Mouse (Mus musculus) lung, embryonic 16.5 days (tissue): ENCODE data around the gene Gm5797. TPM values are rescaled to one million over a fixed set of nuclear protein-coding genes. Genes with fewer than 3 reads are reported as not detected.
A peak's percentile ranks its signal among the peaks of the same experiment; 100 is the strongest.
"Not testable (repeated sequence)": the region's sequence is repeated elsewhere in the genome, so short reads cannot be mapped to it uniquely, and the experiment has no call there.

Experiments
- ATAC-seq: fragments of 200-750 bp; cut with Nextera tagmentation; 2 replicates; pipeline ENCODE4 v1.8.0; 2017; ENCODE audit warnings: low read depth, mild to moderate bottlenecking, moderate library complexity
- H3K27ac ChIP-seq: fragments of 300-500 bp; sonication (generic); 2 replicates; pipeline ENCODE4 v1.5.1; 2014; ENCODE audit warnings: mild to moderate bottlenecking, control low read depth, low read length
- H3K27me3 ChIP-seq: fragments of 300-500 bp; sonication (generic); 2 replicates; pipeline ENCODE4 v1.6.1; 2014; ENCODE audit warnings: low read depth, low read length, mixed read lengths; ENCODE audit not compliant: control insufficient read depth, insufficient read depth
- H3K36me3 ChIP-seq: fragments of 300-500 bp; sonication (generic); 2 replicates; pipeline ENCODE4 v1.6.1; 2014; ENCODE audit warnings: low read length; ENCODE audit not compliant: control insufficient read depth, insufficient read depth
- H3K4me1 ChIP-seq: fragments of 300-500 bp; sonication (generic); replicated peaks from 2 replicates; pipeline ENCODE4 v1.6.1; 2014; ENCODE audit warnings: low read length, mixed read lengths; ENCODE audit not compliant: control insufficient read depth, insufficient read depth
- H3K4me2 ChIP-seq: fragments of 300-500 bp; sonication (generic); 2 replicates; pipeline ENCODE4 v1.6.1; 2014; ENCODE audit warnings: low read depth, low read length, control low read depth
- H3K4me3 ChIP-seq: fragments of 300-500 bp; sonication (generic); 2 replicates; pipeline ENCODE4 v1.5.1; 2014; ENCODE audit warnings: mild to moderate bottlenecking, low read length, control low read depth
- H3K9ac ChIP-seq: fragments of 300-500 bp; sonication (generic); 2 replicates; pipeline ENCODE4 v1.6.1; 2014; ENCODE audit warnings: low read length, control low read depth
- H3K9me3 ChIP-seq: fragments of 300-500 bp; sonication (generic); 2 replicates; pipeline ENCODE4 v1.6.1; 2016; ENCODE audit warnings: low read length; ENCODE audit not compliant: control insufficient read depth
- WGBS: fragments of 180-500 bp; shearing (Covaris S2); extraction: QIAGEN DNeasy Blood & Tissue Kit; methylation state at CpG from one replicate; pipeline ENCODE4 v1.1.7; 2014; 5-methylcytosine and 5-hydroxymethylcytosine counted together
- polyA plus RNA-seq: library from polyadenylated mRNA; unstranded; fragments of >200 nt; fragmentation: Nextera tagmentation; extraction: Ambion mirVana; gene quantifications from 2 replicates; pipeline ENCODE4 v1.2.1, GENCODE M21; 2015

Gene Gm5797
- polyA plus RNA-seq: not detected in 2 replicates

DNA sequence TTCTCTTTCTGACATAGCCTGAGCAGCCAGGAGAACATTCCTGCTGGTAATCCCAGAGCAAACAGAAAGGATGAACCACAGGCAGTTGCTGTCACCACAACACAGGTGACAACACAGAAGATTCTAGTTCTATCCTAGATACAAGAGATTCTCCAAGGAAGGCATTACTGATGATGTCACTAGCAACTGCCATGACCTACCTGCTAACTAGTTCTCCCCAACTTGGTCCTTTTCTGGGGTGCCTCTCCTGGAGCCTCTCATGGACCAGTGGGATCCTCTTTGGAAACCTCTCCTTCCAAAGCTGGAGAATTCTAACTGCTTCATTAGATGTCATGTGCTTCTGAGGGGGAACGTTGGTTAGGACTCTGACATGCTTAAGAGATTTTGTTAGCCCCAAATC lies at the start of gene Gm5797:
Gene Gm5797 (minus strand): TSS at position 101 of the 400 bp plus-strand sequence.
- no CpG with 5 or more reads among the region's 1 CpGs for WGBS
- not testable (repeated sequence) for H3K27ac ChIP-seq, H3K4me1 ChIP-seq, H3K27me3 ChIP-seq, H3K4me3 ChIP-seq, H3K36me3 ChIP-seq, H3K9me3 ChIP-seq, ATAC-seq, H3K9ac ChIP-seq, H3K4me2 ChIP-seq

DNA sequence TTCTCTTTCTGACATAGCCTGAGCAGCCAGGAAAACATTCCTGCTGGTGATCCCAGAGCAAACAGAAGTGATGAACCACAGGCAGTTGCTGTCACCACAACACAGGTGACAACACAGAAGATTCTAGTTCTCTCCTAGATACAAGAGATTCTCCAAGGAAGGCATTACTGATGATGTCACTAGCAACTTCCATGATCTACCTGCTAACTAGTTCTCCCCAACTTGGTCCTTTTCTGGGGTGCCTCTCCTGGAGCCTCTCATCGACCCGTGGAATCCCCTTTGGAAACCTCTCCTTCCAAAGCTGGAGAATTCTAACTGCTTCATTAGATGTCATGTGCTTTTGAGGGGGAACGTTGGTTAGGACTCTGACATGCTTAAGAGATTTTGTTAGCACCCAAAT lies 32.8 kb upstream of the Gm5797 start, which contains the start of gene Gm8374:
Gene Gm8374 (minus strand): TSS at position 101 of the 400 bp plus-strand sequence.
- WGBS: 85% methylated on average over 3 of the region's 3 CpGs

DNA sequence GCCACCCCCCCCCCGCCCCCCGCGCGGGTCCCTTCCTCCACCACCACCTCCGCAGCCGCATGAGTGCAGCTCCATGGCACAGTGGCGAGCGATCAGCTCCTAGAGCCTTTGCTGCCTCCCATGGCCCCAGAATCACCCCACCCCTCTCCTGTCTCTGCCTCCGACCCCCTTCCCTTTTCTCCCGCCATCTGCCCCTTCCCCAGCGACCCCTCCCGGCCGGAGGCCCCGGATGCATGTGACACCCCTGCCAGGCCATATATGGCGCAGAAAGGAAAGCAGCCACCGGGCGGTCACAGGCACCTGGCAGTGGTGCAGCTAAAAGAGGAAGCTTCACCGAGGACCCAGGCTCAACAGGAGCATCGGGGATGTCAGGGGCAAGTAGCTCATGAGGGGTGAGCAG lies 17.1 kb downstream of the Gm5797 start:
- peak overlapping the region; percentile 38; the same call in 1 of the 2 replicates for H3K9ac ChIP-seq
- 0% methylated on average over 15 of the region's 19 CpGs for WGBS
- H3K27ac ChIP-seq: not testable (repeated sequence)

More for the DNA sequence above, 32.8 kb upstream of the Gm5797 start, which contains the start of gene Gm8374:
- not testable (repeated sequence) for ATAC-seq, H3K27me3 ChIP-seq, H3K4me2 ChIP-seq, H3K36me3 ChIP-seq, H3K9me3 ChIP-seq, H3K9ac ChIP-seq, H3K27ac ChIP-seq, H3K4me3 ChIP-seq, H3K4me1 ChIP-seq

DNA sequence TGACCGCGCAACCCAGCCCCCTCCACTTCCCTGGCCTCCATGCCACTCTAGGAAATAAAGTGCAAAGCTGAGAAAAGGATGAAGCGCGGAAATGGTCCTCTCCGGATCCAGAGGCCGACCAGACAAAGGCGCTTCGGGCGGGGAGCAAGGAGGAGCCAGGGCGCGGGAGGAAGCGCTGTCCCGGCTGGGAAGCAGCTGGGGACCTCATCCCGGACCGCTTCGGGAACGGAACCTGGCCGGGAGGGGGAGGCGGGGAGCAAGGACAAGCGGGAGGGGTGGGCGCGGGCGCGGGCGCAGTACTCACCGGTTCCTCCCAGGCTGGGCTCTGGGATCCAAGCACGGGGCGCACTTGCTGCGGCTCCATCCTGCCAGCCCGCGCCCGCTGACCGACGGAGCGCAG lies 17.5 kb downstream of the Gm5797 start, which contains the start of gene Gm3739:
Gene Gm3739 (minus strand): TSS at position 389 of the 400 bp plus-strand sequence.
- not testable (repeated sequence) for H3K27me3 ChIP-seq, H3K27ac ChIP-seq, H3K36me3 ChIP-seq, H3K4me1 ChIP-seq, H3K9me3 ChIP-seq, ATAC-seq
- Histone ChIP-seq H3K9ac (peak within 1 kb of the TSS; percentile 38; the same call in 1 of the 2 replicates), H3K4me2 (peak within 1 kb of the TSS; percentile 58), H3K4me3 (peak within 1 kb of the TSS; percentile 43)
- WGBS: 0% methylated on average over 6 of the region's 35 CpGs

More for the DNA sequence above, 17.1 kb downstream of the Gm5797 start:
- H3K4me3 ChIP-seq: peak overlapping the region; percentile 43
- H3K27me3 ChIP-seq, H3K4me1 ChIP-seq, H3K36me3 ChIP-seq, H3K9me3 ChIP-seq, ATAC-seq: not testable (repeated sequence)
- peak overlapping the region; percentile 58 for H3K4me2 ChIP-seq

Other genes starting within 250 kb of the Gm5797 start
- gene Gm3696, start 231.8 kb downstream of the Gm5797 start, polyA plus RNA-seq: 0.39 and 0.79 TPM in 2 replicates
- not detected in 2 replicates for gene Gm6676, start 207.0 kb downstream of the Gm5797 start, polyA plus RNA-seq
- 2.8 and 3.1 TPM in 2 replicates for gene Gm3512, start 157.9 kb downstream of the Gm5797 start, polyA plus RNA-seq
- not detected in 2 replicates for gene Gm16434, start 137.9 kb downstream of the Gm5797 start, polyA plus RNA-seq
- not detected in 2 replicates for gene Gm3727, start 67.7 kb downstream of the Gm5797 start, polyA plus RNA-seq
- 0.38 and 0.55 TPM in 2 replicates for gene Gm3739, start 17.3 kb downstream of the Gm5797 start, polyA plus RNA-seq
- not detected in 2 replicates for gene Gm8374, start 32.7 kb upstream of the Gm5797 start, polyA plus RNA-seq
- gene Gm3755, start 118.5 kb upstream of the Gm5797 start, polyA plus RNA-seq: not detected in 2 replicates
- gene Gm3752, start 151.4 kb upstream of the Gm5797 start, polyA plus RNA-seq: 0.24 and 0.44 TPM in 2 replicates
- 0.23 and 0.25 TPM in 2 replicates for gene Gm3558, start 236.2 kb upstream of the Gm5797 start, polyA plus RNA-seq